Mouse (Mus musculus) lung, adult 2 months (tissue): ENCODE data around the gene Gdnf. TPM values are rescaled to one million over a fixed set of nuclear protein-coding genes. Genes with fewer than 3 reads are reported as not detected.
A peak's percentile ranks its signal among the peaks of the same experiment; 100 is the strongest.

Source experiments
- DNase-seq: peaks from one replicate; pipeline ENCODE4 v3.0.0; 2022
- H3K4me1 ChIP-seq: fragments of 200-500 bp; 2 replicates; pipeline ENCODE4 v1.6.1; 2011; ENCODE audit warnings: low read length; ENCODE audit not compliant: control insufficient read depth, insufficient read depth
- H3K4me3 ChIP-seq: fragments of 200-500 bp; replicated peaks from 2 replicates; pipeline ENCODE3; 2011; ENCODE audit warnings: low read depth, mild to moderate bottlenecking, control low read depth, low read length; ENCODE audit errors: extremely low read depth
- CTCF ChIP-seq: fragments of 200-500 bp; IDR thresholded peaks from 2 replicates; pipeline ENCODE4 v1.5.1; 2011; ENCODE audit warnings: mild to moderate bottlenecking, low read length, control low read depth; ENCODE audit not compliant: insufficient read depth
- POLR2A ChIP-seq: fragments of 200-500 bp; IDR thresholded peaks from 2 replicates; pipeline ENCODE4 v1.6.1; 2011; ENCODE audit warnings: low read depth, mild to moderate bottlenecking, control low read depth, low read length, borderline replicate concordance; ENCODE audit errors: extremely low read depth
- WGBS: fragments of 180-500 bp; shearing (Covaris S2); methylation state at CpG from one replicate; pipeline ENCODE4 v1.1.7; 2018; 5-methylcytosine and 5-hydroxymethylcytosine counted together
- polyA plus RNA-seq: library from polyadenylated mRNA; depleted of rRNA; stranded (reverse); fragments of >200 nt; gene quantifications from 2 replicates; pipeline ENCODE4 v1.2.3, GENCODE M21; 2012

The Gdnf gene
- polyA plus RNA-seq, 1 experiment: 3.4 TPM

GRCm38 (mm10) chr15:7857418-7857817 is 46.8 kb downstream of the Gdnf start:
- WGBS: 50% methylated on average over 13 of the region's 13 CpGs
- H3K4me1 ChIP-seq: no peaks in the 10 kb centered on the region
- DNase-seq: no peak
- no peak overlapping the region for H3K4me3 ChIP-seq
- no peak for TF ChIP-seq CTCF
- TF ChIP-seq POLR2A: no peak

GRCm38 (mm10) chr15:7858841-7859240 is 48.2 kb downstream of the Gdnf start:
- TF ChIP-seq POLR2A (no peak), CTCF (no peak)
- DNase-seq: no peak
- H3K4me3 ChIP-seq: no peak overlapping the region
- no peaks in the 10 kb centered on the region for H3K4me1 ChIP-seq
- 67% methylated on average over 5 of the region's 5 CpGs for WGBS

GRCm38 (mm10) chr15:7862890-7863289 is 52.2 kb downstream of the Gdnf start:
- Histone ChIP-seq H3K4me1 (no peaks in the 10 kb centered on the region), H3K4me3 (no peak overlapping the region)
- TF ChIP-seq CTCF: no peak
- no peak for TF ChIP-seq POLR2A
- WGBS: 86% methylated on average over 5 of the region's 5 CpGs
- no peak for DNase-seq

- H3K4me3 ChIP-seq: no peak overlapping the region
- no peak for TF ChIP-seq POLR2A
- TF ChIP-seq CTCF: no peak
- no peaks in the 10 kb centered on the region for H3K4me1 ChIP-seq
- WGBS: 55% methylated on average over 5 of the region's 5 CpGs
- DNase-seq: no peak
These were observed 52.7 kb downstream of the Gdnf start for GRCm38 (mm10) chr15:7863328-7863727.

- Histone ChIP-seq H3K4me1 (no peaks in the 10 kb centered on the region), H3K4me3 (no peak overlapping the region)
- WGBS: 82% methylated on average over 3 of the region's 3 CpGs
- no peak for DNase-seq
- TF ChIP-seq POLR2A (no peak), CTCF (no peak)
These were observed 54.7 kb downstream of the Gdnf start for GRCm38 (mm10) chr15:7865305-7865704.

- H3K4me3 ChIP-seq: no peak overlapping the region
- TF ChIP-seq CTCF: no peak
- DNase-seq: no peak
- H3K4me1 ChIP-seq: peaks cover under 1% of the 10 kb centered on the region; the same call in 1 of the 2 replicates
- WGBS: 69% methylated on average over 5 of the region's 5 CpGs
These were observed 61.8 kb downstream of the Gdnf start for GRCm38 (mm10) chr15:7872473-7872872.

- 66% methylated on average over 6 of the region's 6 CpGs for WGBS
- no peak for TF ChIP-seq POLR2A
- no peak for TF ChIP-seq CTCF
- Histone ChIP-seq H3K4me1 (peaks cover 2% of the 10 kb centered on the region; the same call in 1 of the 2 replicates), H3K4me3 (no peak overlapping the region)
- no peak for DNase-seq
These were observed 65.2 kb downstream of the Gdnf start for GRCm38 (mm10) chr15:7875879-7876278.

- 51% methylated on average over 22 of the region's 22 CpGs for WGBS
- peak; percentile 20 for DNase-seq
- Histone ChIP-seq H3K4me1 (peaks cover 2% of the 10 kb centered on the region; the same call in 1 of the 2 replicates), H3K4me3 (no peak overlapping the region)
- TF ChIP-seq POLR2A: no peak
- no peak for TF ChIP-seq CTCF
These were observed 67.2 kb downstream of the Gdnf start for GRCm38 (mm10) chr15:7877560-7878467.

- TF ChIP-seq POLR2A (no peak), CTCF (no peak)
- WGBS: 81% methylated on average over 10 of the region's 10 CpGs
- DNase-seq: no peak
- Histone ChIP-seq H3K4me3 (no peak overlapping the region), H3K4me1 (peaks cover 2% of the 10 kb centered on the region; the same call in 1 of the 2 replicates)
These were observed 68.2 kb downstream of the Gdnf start for GRCm38 (mm10) chr15:7878861-7879260.

GRCm38 (mm10) chr15:7879956-7880355 is 69.3 kb downstream of the Gdnf start:
- no peak for DNase-seq
- WGBS: 86% methylated on average over 7 of the region's 7 CpGs
- H3K4me1 ChIP-seq: peaks cover 2% of the 10 kb centered on the region; the same call in 1 of the 2 replicates
- TF ChIP-seq CTCF: no peak
- no peak for TF ChIP-seq POLR2A
- H3K4me3 ChIP-seq: no peak overlapping the region
